Mouse (Mus musculus): Measurements from ENCODE around the gene Lbh. TPM values are rescaled to one million over a fixed set of nuclear protein-coding genes. Genes with fewer than 3 reads are reported as not detected.

Lbh gene
- total RNA-seq, 4 experiments from 2014 or later, result 352 to 622 (median 508) TPM

DNA sequence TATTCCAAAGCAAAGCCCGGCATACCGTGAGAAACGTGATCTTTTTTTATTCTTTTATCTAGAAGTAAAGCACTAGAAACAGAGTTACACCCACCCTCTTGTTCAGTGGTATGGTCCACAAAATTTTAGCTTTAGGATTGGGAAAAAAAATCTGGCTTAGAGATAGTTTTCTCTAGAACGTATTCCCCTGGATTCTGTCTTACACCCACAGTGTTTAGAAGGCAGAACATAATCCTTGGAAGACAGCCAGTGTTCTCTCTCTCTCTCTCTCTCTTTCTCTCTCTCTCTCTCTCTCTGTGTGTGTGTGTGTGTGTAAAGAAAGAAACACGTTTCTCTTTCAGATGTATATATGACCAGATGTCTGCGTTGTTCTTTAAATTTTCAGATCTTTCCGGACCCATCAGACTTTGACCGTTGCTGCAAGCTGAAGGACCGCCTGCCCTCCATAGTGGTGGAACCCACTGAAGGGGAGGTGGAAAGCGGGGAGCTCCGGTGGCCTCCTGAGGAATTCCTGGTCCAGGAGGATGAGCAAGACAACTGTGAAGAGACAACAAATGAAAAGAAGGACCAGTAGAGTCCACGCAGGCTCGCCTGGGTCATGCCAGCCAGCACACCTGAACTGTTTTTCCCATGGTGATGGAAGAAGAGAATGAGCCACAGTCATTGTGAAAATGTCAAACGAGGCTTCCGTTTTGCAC is 20.9 kb downstream of the Lbh start:
- no peak for DNase-seq (ENCODE audit: low spot score)

DNA sequence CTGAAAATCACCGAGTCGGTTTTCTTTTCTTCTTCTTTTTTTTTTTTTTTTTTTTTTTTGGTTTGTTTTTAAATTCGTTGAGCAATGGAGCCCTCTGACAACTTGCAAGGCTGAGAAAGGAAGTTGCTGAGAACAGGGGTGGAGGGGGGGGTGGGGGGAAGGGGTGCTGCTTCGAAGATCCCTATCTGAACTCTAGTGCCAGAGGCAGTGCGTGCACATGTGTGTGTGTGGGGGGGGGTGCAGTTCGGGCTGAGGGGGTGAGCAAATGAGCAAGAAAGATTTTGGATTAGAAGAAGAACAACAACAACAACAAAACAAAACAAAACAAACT is 21.4 kb downstream of the Lbh start:
- DNase-seq (ENCODE audit: low spot score), result no peak

DNA sequence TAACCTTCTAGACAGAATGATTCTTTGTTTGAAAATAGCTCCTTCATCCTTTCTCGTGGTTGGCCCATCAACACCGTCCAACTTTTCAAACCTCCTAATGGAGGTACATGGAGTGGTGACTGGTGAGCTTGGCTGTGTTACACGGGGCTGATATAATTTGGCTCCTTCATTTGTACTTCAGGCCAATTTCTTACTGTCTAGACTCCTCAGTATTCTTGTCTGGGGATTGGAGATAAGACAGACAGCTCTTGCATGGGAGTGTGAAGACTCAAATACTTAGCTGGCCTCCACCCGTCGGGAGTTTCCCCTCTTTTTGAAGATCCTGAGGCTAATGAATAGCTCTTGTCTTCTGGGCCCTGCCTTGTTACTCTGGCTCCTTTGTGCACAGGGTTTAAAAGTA is 26.3 kb downstream of the Lbh start:
- DNase-seq (ENCODE audit: low spot score), result no peak

DNA sequence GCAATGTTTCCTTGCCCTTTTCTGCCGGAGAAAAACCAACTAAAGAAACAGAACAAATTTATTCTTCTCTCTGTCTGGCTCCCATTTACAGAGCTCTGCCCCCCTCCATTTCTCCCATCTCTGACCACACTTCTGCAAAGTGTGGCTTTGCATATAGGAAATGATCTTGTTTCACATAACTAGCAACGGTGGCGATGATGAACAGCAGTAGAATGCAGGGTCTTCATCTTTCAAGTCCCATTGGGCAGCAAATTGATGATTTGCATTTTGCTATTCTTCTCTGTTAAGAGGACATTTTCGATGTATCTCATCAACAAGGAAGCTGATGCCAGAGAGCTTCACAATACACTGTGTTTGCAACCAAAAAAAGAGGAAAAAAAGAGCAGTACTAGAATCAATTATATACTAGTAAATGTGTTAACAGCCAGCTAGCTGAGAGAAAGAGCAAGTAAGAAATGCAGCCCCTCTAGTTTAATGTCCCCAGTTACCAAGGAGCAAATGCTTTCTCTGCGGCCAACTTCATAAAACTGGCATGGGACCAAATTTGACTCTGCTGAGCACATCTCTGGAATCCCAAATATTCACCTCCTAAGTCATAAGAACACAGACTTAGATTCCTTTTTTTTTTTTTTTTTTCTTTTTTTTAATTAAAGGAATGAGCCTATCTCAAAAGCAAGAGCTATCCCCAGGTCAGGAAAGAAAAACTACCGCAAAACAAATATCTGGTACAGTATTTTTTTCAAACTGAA is 29.2 kb downstream of the Lbh start:
- no peak for DNase-seq (ENCODE audit: low spot score)

DNA sequence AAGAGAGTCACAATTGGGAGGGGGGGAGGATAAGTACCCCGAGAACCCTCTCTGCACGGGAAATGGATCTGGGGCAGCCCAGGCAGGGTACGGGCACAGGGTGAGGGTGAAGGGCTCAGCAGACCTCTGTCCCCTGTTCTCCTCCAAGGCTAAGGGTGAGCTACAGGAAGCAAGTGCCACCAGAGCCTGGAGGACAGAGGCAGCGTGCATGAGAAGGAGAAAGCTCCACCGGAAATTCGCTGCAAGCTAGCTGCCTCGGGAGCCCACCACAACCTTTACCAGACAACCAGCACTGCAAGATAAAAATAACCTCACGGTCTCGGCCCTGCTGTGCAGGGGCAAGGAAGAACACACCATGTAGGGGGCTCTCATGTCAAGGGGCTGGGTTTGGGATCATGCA is 30.0 kb downstream of the Lbh start:
- DNase-seq (ENCODE audit: low spot score), result no peak

DNA sequence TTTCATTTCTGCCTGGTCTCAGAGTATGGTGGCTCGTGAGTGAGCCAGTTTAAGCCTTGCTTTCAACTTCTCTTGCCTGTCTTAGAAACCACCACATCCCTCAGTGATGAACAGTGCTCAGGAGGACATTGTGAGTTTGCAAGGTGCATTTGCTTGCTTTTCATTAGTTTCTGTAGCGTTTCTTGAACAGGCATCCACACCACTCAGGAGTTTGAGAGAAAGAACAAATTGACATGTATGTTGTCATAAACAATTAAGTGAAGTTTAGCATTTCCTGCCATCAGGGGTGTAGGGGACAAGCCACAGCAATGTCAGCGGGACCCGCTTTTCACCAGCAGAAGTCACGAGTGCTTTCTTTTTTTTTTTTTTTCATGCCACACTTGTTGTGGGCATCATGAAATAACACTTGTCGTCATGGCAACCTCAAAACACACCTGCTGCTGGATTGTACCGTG is 31.2 kb downstream of the Lbh start:
- no peak for DNase-seq (ENCODE audit: low spot score)

DNA sequence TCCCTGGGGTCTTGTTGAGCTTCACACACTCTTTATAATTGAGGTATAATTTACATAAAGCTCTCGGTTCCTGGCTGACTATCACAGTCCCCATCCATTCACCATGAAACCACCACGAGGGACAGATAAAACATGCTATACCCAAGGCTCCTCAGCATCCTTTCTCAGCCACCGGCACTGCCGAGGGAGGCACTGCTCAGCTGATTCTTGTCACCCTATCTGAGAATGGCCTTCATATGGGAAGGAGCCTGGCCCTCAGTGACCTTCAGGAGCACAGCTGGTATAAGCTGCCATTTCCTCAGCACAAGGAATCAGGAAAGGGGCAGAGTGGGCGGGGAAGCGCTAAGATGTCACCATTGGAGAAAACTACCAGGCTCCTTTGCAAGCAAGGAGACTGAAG is 33.2 kb downstream of the Lbh start:
- no peak for DNase-seq (ENCODE audit: low spot score)

DNA sequence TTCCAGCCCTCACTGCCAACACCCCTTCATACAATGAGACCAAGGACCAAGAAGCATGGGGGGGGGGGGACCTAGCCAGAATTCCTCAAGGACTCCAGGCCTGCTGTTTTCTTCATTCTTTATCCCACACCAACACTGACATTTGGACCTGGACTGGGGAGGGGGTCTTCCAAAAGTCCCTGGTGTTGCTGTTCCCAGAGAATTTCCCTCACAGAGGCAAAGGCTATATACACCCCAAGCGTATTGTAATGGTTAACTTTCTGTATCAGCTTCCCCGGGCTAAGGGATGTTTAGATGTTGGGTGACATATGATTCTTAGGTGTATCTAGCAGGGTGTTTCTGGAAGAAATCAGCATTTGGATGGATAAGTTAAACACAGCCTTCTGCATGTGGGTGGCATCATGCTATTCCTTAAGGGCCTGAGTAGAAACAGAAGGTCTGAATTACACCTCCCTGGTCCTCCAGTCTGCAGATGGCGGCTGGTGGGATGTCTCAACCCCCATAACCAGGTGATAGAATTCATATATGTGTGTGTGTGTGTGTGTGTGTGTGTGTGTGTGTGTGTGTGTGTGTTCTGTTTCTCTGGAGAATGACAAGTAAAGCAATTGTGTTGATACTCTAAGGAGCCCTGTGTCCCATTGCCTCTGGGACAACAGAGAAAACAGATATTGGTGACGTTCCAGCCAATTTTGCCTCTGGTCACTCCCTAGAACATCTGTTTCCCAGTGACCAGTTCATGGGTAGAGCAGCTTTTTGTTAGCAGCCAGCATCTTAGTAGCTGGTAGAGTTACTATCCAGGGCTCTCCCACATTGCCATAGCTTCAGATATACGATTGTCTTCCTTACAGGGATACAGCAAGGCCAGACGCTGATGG is 35.9 kb downstream of the Lbh start:
- no peak for DNase-seq (ENCODE audit: low spot score)

DNA sequence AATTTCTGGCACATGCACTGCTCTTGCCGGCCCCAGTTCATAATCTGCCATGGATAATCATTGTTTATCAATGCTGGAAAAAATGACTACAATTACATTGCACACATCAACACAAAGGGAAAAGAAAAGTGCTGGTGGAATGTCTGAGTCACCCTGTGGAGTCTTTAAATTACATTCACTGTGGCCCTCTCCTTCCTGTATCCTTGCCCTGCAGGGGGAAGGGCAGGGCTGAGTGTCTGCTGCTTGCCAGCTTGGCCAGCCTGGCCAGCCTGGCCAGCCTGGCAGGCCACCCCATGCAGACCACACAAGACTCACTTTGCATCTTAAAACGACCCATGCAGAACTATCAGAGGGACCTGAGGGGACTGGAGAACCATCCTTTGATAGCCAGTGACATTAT is 37.4 kb downstream of the Lbh start:
- no peak for DNase-seq (ENCODE audit: low spot score)

DNA sequence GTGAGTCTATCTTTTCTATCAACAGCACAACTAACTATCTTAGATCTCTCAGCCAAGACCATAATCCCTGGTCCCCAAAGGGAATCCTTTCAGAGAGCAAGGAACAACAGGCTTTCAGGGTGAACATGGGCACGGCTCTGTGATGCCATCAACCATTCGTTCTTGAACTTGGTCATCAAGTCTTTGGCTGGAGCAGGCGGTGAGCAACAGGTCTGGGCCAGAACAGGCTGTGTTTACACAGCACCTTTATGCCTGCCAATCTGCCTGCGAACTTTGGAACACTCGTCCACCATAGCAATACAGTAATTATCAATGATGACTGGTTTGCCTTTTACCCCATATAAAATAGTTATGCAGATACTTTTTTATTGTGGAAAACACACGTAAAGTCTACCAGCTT is 38.9 kb downstream of the Lbh start:
- DNase-seq (ENCODE audit: low spot score), result no peak

DNA sequence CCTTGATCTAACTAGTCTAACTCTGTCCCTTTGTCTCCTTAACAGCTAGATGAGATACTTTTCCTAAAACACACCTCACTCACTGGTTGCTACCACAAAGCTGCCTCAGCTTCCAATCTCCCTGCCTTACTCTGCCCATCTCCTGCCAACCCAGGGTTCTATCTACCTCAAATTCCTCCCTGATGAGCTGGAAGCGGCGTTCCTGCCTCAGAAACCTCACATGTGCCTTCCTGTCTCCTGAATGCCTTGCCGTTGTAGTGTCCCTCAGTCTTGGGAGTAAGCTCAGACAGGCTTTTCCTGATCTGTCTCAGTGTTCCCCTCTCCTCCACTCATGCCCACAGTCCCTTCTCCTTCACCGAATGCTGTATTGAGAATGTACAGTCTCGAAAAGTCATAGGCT is 40.8 kb downstream of the Lbh start:
- DNase-seq (ENCODE audit: low spot score), result no peak

DNA sequence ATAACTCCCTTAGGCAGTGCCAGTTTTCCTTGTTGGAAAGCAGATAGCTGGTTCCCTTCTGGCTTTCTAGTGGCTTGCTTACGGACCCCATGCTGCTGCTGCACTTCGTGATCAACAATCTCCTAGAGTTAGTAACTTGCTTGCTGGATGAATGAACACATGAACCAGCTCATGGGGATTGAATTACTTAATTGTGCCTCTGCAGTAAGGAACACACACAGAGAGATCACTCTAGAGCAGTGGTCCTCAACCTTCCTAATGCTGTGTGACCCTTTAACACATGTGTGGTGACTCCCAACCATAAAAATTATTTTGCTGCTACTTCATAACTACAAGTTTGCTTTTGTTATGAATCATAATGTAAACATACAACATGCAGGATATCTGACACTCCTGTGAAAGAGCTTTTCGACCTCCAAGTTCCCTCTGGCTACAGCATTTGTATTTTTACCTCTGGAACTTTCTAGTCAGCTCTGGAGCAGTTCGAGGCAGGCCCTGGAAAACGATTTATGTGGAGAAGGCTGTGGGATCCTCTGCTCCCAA is 41.5 kb downstream of the Lbh start:
- no peak for DNase-seq (ENCODE audit: low spot score)

DNA sequence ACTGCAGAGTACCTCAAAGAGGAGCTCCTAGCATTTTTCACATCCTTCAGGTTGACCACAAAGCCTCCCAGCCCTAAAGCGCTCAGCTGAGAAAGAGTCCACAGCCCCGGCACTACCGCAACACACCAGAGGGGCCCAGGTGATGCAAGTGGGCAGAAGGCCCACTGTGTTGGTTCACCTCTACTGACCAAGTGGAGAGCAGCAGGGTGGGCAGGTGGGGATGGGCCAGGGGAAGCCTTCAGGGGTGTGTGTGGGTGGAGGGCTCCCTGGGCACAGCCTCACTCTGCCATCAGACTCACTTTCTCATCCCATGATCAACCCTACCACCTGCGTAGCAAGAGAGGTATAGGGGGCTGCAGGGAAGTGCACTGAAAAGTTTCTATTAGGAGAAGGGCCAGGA is 42.1 kb downstream of the Lbh start:
- no peak for DNase-seq (ENCODE audit: low spot score)

DNA sequence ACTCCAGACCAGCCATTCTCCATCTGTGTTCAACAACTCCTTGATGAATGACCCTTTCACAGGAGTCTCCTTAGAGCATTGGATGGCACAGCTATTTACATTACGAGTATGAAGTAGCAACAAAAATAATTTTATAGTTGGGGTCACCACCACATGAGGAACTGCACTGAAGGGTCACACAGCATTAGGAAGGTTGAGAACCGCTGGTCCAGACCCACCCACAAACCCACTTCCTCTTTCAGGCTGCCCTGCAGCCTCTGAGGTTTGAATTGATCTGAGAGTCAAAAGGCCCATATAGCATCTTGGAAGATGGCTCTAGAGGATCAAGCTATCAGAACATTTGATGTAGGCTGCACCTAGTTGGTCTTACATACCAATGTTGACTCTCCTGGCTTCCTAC is 42.8 kb downstream of the Lbh start:
- no peak for DNase-seq (ENCODE audit: low spot score)

DNA sequence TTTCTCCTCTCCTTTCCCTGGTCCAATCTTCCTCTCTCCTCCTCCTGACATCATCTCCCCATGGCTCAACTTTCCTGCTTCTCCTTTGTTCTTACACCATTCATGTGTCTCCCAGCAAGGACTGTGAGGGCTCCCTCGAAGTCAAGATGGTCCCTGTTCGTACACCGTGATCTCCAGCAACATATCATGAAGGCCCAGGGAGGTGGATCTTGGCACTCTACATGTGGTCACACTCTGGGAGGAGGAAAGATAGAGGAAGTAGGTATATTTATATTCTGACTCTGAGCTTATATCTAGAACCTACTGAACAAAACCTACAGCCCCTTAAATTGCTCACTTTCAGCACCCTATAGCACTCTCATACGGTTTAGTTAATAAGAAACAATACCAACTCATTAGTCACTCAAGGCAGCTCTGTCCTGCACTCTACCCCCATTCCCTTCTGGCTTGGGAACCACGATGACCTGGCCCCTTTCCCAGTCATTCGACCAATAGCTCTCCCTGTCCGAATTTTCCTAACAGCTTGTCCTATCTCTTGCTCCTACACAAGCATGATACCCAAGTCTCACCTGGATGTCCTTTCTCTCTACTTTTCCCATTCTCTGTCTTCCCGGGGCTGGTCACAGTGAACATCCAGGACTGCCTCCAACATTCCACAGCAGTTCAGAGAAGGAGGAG is 44.0 kb downstream of the Lbh start:
- DNase-seq (ENCODE audit: low spot score), result no peak

DNA sequence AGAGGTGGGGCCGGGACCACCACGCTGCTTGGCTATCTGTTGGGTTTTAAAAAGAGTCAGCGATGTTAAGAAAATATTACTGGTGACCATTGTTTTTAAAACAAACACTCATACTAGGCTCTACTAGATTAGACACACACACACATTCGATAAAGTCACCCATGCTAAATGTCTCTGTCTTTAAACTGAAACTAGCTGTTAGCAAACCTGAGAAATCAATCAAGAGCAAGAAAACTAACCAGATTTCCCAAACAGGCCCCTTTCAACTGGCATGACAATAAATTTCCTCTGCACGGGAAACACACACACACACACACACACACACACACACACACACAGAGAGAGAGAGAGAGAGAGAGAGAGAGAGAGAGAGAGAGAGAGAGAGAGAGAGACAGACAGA is 47.6 kb downstream of the Lbh start:
- DNase-seq (ENCODE audit: low spot score), result no peak

DNA sequence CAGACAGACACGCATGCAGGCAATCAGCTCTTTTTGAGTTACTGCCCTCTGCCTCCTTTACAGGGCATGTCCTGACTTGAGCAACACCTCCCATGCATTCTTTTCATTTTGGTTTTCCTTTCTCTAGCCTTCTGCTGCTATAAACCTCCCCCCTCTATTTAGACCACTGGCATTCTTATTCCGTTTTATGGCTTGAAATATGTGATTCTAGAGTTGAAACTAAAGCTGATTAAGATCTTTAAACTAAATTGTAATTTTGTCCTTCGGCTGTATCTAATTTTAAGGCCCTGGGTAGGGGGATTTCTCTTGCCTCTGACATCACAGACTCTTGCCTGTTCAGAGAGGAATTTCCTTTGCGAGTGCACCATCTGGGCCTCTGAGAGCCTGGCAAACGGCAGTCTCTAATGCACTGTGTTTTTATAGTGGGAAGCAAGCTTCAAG is 48.0 kb downstream of the Lbh start:
- no peak for DNase-seq (ENCODE audit: low spot score)

DNA sequence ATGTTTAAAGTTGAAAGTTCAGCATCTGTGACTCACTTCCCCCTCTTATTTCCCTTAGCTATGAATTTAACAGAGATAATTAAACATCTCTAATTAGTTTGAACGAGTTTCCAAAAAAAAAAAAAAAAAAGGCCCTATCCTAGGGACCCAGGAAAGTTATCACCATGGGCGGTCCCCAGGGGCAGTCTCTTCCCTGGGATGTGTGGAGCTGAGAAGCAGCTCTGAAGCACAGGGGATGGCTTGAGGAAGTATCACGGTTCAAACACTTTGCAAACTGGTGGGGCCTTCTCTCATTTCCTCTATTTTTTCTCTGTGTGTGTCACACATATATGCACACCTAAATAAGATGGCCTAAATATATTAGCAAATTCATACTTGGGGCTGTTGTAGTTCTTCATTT is 48.8 kb downstream of the Lbh start:
- DNase-seq (ENCODE audit: low spot score), result no peak

DNA sequence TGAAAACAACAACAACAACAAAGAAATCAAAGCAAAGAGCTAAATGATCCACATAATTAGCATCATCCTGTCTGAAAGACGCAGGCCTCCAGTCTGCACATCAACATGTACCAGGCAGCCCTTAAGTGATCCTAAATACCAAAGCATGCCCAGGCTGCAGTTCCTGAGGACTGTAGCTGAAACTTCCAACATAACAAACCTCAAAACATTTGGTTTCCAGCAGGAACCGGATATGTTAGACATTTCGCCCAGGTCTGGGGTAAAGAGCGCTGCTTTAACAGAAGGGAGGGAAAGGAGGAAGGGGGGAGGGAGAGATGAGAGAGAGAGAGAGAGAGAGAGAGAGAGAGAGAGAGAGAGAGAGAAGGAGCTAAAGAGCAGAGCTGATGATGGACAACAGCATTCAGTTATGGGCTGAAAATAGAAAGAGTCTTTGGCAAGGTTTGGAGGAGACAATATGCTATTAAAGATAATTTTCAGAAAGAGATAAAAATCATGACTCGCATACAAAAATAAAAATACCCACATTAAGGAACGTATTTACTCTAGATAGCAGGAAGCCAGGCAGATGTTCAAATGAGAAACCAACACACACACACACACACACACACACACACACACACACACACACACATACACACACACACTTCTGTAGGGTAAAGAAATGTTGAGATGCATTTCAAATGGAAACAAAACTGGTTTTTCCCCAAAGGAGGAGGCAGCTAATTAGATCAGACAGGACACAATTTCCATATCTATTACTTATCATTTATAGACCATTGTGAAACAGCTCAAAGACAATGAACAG is 49.5 kb downstream of the Lbh start:
- no peak for DNase-seq (ENCODE audit: low spot score)

DNA sequence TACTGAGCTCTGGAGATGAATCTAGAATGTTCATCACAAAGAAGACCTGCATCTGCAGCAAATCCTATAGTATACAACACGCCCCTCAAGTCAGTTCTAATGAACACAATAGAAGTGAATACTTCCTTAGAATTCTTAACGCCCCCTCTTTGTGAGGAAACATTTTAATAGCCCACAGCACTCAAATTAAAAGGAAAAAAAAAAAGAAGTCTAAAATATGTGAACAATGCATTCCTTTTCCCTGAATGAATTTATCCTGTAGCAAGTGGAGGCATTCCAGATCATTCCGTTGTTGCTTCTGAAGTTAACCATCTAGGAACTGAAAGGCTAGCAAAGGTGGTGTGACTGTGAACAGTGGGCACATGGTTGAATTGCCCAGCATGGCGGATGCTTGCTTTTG is 50.6 kb downstream of the Lbh start:
- no peak for DNase-seq (ENCODE audit: low spot score)

DNA sequence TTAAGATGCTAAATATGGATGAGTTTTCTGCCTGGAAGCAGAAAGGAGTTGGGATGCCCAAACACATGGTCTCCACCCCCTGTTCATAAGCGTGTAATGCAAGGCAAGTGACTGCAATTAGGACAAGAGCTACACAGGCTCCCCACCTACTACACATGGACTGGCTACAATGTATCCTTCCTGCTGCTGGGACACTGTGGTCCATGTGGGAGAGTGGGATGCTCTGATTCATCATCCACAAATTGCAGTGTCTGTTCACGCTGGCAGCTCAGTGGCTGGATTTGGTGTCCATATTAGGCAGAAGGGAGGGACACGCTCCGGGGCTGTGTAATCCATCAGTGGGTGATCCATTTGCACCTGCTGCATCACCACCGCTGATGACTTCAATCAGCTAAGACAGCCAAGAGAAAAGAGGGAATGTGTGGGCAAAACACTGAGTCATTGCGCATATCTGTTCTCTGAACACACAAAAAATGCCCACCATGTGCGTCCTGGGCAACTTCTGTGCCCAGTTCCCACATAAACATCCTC is 52.6 kb downstream of the Lbh start:
- no peak for DNase-seq (ENCODE audit: low spot score)

All from heart, adult 8-10 months (tissue).